Mouse (Mus musculus): Measurements from ENCODE around the gene Crybb2.

DNA sequence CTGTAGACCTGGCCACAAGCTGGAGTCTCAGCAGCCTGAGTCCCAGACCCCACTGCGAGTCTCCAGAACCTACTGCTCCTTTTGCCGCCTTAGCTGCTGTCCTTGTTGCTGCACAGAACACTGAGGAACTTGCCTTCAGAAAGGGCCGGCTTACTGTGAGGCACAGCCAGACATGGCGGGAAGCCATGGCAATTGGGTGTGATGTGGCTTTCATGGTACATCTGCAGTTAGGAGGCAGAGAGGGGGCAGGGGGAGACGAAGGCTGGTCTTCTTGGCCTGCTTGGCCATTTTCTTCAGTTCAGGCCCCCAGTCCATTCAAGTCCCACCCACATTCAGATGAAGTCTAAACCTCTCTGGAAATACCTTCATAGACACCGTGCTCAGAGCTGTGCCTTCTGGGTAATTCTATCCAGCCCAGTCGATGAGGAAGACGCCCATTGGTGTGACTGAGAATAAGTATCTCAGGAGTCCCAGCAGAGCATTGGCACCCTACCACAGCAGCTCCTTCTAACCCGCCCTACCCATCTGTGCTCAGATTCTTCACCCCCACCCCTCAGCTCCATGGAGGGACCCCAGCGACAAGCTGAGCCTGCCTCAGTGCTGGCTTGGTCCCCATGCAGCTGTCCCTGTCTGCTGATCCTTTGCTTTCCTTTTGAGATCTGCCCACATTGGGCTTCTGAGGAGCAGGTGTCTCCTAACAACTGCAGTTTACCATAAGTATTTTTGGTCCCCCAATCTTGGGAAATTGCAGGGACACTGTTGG lies 24.2 kb downstream of the Crybb2 start:
- no peak for TF ChIP-seq POLR2A (IDR thresholded peaks at IDR 0.05; ENCODE audit: insufficient read depth, low read depth, low read length)
- TF ChIP-seq CTCF (IDR thresholded peaks at IDR 0.05): no peak

Measured in heart, adult 2 months (tissue).